Mouse (Mus musculus) macrophage (primary cell): ENCODE results near the gene A830031A19Rik. TPM values are rescaled to one million over a fixed set of nuclear protein-coding genes. Genes with fewer than 3 reads are reported as not detected.

Source experiments
- H3K27ac ChIP-seq: fragments of 350-480 bp; formaldehyde crosslinking; 2 replicates; pipeline ENCODE4 v1.9.0; 2021
- H3K36me3 ChIP-seq: fragments of 350-480 bp; formaldehyde crosslinking; 2 replicates; pipeline ENCODE4 v1.9.0; 2021; ENCODE audit errors: inconsistent target
- H3K4me3 ChIP-seq: fragments of 350-480 bp; formaldehyde crosslinking; 2 replicates; pipeline ENCODE4 v1.9.0; 2021; ENCODE audit errors: inconsistent target
- H3K79me2 ChIP-seq: fragments of 350-480 bp; formaldehyde crosslinking; 2 replicates; pipeline ENCODE4 v1.9.0; 2021; ENCODE audit errors: inconsistent target
- WGBS: methylation state at CpG from one replicate; pipeline ENCODE4 v1.1.7; 2026; ENCODE audit warnings: inconsistent platforms; ENCODE audit not compliant: missing documents; 5-methylcytosine and 5-hydroxymethylcytosine counted together
- polyA plus RNA-seq: library from polyadenylated mRNA; stranded (reverse); fragments of 250-400 nt; gene quantifications from 3 replicates; pipeline ENCODE4 v1.2.4, GENCODE M21; 2018; ENCODE audit warnings: inconsistent platforms

The A830031A19Rik gene
- polyA plus RNA-seq, 1 experiment from 2014 or later = not detected

GRCm38 (mm10) chr11:24044025-24044424 lies 30.8 kb downstream of the A830031A19Rik start:
- WGBS = 85% methylated on average over 6 of the region's 6 CpGs

DNA sequence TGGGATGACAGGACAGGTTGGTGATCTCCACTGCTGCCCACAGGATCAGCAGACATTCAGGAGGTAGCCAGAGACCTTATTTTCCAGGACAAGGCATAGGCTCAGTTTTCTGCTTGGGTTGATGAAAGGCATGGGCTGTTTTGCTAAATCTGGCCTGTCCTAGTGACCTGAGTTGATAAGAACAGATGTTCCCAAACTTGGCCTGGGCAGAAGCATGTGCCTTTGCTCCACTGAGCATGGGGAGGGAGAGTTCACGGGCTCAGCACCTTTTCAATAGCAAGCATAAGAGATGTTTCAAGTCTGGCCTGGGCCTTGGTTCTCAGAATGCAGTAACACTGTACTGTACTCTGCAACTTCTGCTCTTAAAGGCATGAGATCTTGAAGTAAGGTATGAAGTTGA lies 54.1 kb downstream of the A830031A19Rik start:
- H3K4me3 ChIP-seq = no peak overlapping the region
- H3K79me2 ChIP-seq = no peaks in the 10 kb centered on the region
- 91% methylated on average over 1 of the region's 1 CpGs for WGBS
- H3K36me3 ChIP-seq = no peaks in the 10 kb centered on the region
- no peak overlapping the region for H3K27ac ChIP-seq

More at GRCm38 (mm10) chr11:24044025-24044424, 30.8 kb downstream of the A830031A19Rik start:
- Histone ChIP-seq H3K27ac (no peak overlapping the region), H3K36me3 (no peaks in the 10 kb centered on the region), H3K79me2 (no peaks in the 10 kb centered on the region), H3K4me3 (no peak overlapping the region)

DNA sequence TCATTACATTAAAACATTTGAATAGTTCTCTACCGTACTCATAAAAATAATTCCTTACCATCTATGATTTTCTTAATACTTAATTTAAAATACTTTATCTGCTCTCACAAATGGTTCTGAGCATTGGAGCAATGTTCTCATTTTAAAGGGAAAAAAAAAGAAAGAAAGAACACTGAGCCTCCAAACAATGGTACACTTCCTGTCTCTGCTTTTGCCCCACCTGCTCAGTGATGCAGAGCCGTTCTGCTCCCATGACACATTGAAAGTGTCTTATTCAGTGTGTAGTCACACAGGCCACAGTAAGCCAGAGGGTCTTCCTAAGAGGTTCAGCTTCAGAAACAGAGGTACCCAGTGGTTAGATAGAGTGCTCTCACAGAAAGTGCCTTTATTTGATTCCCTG lies 56.1 kb downstream of the A830031A19Rik start:
- H3K79me2 ChIP-seq = no peaks in the 10 kb centered on the region
- 59% methylated on average over 2 of the region's 2 CpGs for WGBS
- H3K4me3 ChIP-seq = no peak overlapping the region
- H3K27ac ChIP-seq = no peak overlapping the region
- no peaks in the 10 kb centered on the region for H3K36me3 ChIP-seq

DNA sequence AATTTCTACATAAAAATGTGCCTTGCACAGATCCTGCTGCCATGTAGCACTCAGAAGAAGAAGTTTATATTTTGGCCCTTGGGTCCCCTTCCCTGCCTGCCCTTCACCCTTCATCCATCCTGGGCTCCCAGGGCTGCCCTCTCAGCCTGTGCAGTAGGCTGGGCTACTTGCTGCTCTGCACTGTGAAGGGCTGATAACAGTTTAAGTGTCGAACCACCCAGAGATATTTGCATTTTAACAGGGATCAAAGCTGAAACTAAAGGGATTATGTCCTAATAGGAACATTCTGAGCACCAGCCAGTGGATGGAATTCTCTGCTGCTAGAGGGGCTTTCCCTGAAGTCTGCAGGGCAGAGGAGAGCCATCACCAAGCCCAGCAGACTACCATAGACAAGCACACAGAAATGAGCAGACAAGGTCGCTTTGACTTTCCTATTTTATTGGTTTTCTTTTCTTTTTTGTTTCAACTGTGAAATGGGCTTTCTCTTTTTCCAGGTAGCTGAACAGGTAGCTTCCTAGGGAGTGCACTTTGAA lies 58.1 kb downstream of the A830031A19Rik start:
- Histone ChIP-seq H3K36me3 (no peaks in the 10 kb centered on the region), H3K27ac (no peak overlapping the region), H3K4me3 (no peak overlapping the region), H3K79me2 (no peaks in the 10 kb centered on the region)
- 76% methylated on average over 2 of the region's 2 CpGs for WGBS

DNA sequence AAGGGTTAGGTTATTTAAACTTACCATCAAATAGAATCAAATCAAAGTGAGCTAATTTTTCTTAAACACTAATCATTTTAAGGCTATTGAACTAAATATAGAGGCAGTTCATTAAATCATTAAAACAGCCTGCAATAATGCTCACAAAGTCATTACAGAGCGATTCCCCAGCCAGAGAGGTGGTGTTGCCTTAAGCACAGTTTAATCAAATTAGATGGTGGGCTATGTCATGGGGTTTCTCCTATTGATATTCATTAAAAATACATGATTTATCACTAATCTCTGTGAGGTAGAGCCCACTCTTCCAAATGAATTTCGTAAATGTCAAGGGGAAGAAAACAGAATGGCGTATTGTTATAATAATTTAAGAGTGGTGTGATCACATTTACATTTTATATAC lies 58.8 kb downstream of the A830031A19Rik start:
- no peaks in the 10 kb centered on the region for H3K79me2 ChIP-seq
- no peaks in the 10 kb centered on the region for H3K36me3 ChIP-seq
- WGBS = 89% methylated on average over 2 of the region's 3 CpGs
- no peak overlapping the region for H3K4me3 ChIP-seq
- H3K27ac ChIP-seq = no peak overlapping the region

- Histone ChIP-seq H3K36me3 (no peaks in the 10 kb centered on the region), H3K27ac (no peak overlapping the region), H3K4me3 (no peak overlapping the region), H3K79me2 (no peaks in the 10 kb centered on the region)
- WGBS = 77% methylated on average over 4 of the region's 5 CpGs
These were observed 60.2 kb downstream of the A830031A19Rik start for GRCm38 (mm10) chr11:24014642-24015041.

DNA sequence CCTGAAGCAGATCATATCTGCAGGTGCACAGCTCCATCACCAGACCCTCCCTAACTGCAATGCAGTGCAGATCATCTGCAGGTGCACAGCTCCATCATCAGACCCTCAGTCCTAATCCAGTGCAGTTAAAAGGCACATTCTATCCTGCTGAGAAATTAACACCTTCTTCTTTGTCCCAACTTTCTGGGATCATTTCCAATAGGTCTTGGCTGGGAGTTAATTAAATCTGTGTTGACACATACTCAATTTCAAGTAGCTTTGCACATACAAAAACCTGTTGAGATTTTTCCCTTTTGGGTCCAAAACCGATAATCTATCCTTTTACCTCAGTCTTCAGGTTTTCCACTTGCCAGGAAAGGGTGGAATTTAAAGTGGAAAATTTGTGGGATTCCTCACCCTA lies 62.6 kb downstream of the A830031A19Rik start:
- WGBS = 78% methylated on average over 1 of the region's 1 CpGs
- no peaks in the 10 kb centered on the region for H3K79me2 ChIP-seq
- no peak overlapping the region for H3K27ac ChIP-seq
- no peak overlapping the region for H3K4me3 ChIP-seq
- H3K36me3 ChIP-seq = no peaks in the 10 kb centered on the region

- no peaks in the 10 kb centered on the region for H3K36me3 ChIP-seq
These were observed 65.9 kb downstream of the A830031A19Rik start for GRCm38 (mm10) chr11:24008976-24009375.

GRCm38 (mm10) chr11:24008244-24008643 lies 66.6 kb downstream of the A830031A19Rik start:
- 38% methylated on average over 5 of the region's 5 CpGs for WGBS

More at GRCm38 (mm10) chr11:24008976-24009375, 65.9 kb downstream of the A830031A19Rik start:
- no peak overlapping the region for H3K4me3 ChIP-seq
- no peak overlapping the region for H3K27ac ChIP-seq
- WGBS = 96% methylated on average over 5 of the region's 5 CpGs
- H3K79me2 ChIP-seq = no peaks in the 10 kb centered on the region

DNA sequence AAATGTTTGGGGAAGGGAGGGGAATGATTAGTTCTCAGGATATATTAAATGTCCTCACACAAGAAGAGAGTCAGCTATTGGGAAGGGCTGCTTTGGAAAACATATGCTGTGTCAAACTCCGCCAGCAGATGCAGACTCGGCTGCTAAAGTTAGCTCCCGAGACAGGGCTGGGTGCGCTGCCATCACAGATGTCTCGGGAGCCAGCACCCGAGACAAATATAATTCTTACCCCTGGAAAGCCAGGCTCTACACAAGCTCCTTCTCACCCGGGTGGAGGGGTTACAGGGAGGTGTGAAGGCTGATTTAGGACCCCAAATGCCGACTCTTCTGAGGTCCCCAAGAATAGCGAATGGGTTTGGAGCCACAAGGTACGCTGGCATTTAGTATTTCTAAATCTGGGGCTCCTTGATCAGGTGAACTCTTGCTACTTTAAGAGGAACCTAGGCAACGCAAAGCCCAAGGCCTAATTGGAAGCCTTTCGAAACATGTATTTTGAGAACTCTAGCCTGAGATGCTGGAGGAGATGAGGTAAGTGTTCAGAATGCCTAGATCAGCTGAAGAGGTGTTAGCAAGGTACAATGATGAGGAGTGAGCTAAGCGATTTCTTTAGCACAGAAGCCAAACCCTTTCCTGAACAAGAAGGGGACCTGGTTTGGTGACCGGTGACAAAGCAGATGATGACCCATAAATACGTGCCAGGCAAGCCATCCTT lies 69.3 kb downstream of the A830031A19Rik start:
- Histone ChIP-seq H3K79me2 (no peaks in the 10 kb centered on the region), H3K4me3 (no peak overlapping the region), H3K36me3 (no peaks in the 10 kb centered on the region), H3K27ac (no peak overlapping the region)
- 93% methylated on average over 15 of the region's 15 CpGs for WGBS

More at GRCm38 (mm10) chr11:24008244-24008643, 66.6 kb downstream of the A830031A19Rik start:
- no peak overlapping the region for H3K27ac ChIP-seq
- no peaks in the 10 kb centered on the region for H3K36me3 ChIP-seq
- H3K4me3 ChIP-seq = no peak overlapping the region
- no peaks in the 10 kb centered on the region for H3K79me2 ChIP-seq

DNA sequence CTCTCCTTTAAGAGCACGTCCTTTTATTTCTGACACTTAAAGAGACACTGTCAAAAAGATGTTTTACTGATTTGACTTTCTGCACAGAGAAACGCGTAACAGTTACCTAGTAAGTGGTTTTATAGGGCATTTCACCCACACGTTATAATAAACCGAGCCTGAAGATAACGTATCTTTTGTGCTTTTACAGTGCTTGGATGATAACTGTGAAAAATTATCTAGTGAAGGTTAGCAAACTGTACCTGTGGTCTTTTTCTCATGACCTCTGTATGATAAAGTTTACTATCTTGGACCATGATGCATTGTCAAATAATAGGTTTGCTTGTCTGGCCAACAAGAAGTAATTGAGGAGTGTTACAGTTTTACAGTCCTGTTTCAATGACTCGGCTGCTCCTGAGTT lies 74.2 kb downstream of the A830031A19Rik start:
- 93% methylated on average over 7 of the region's 7 CpGs for WGBS
- H3K79me2 ChIP-seq = no peaks in the 10 kb centered on the region
- H3K27ac ChIP-seq = no peak overlapping the region
- H3K36me3 ChIP-seq = no peaks in the 10 kb centered on the region
- H3K4me3 ChIP-seq = no peak overlapping the region

Other genes starting within 250 kb of the A830031A19Rik start
- gene Papolg, start 179.8 kb downstream of the A830031A19Rik start, polyA plus RNA-seq = 5.1 to 8.3 TPM (median 6.8 TPM) in 3 replicates
- gene Bcl11a, start 3.0 kb upstream of the A830031A19Rik start, polyA plus RNA-seq = 0.05 to 0.32 TPM (median 0.10 TPM) in 3 replicates